Mouse (Mus musculus): Measurements from ENCODE around the gene Rasgef1c. TPM values are rescaled to one million over a fixed set of nuclear protein-coding genes. Genes with fewer than 3 reads are reported as not detected.

Rasgef1c gene
- polyA plus RNA-seq, 1 experiment from 2014 or later: not detected

DNA sequence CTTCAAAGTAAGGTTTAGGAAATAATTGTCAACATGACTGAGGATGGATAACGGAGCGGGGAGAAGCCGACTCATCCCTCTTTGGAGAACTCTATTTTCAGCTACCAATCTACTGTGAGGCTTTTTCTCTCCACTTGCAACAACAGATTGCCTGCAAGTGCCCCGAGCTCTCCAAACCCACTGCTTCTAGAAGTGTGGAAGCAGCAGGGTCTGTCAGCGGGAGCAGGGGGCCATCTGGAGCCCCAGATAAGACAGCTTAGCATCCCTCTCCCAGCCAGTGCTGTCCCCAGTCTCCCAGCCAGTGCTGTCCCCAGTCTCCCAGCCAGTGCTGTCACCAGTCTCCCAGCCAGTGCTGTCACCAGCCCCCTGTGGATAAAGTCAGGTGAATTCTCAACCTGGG, 48.2 kb downstream of the Rasgef1c start:
- Histone ChIP-seq H3K27me3 (ENCODE audit: control insufficient read depth, insufficient read depth, low read length) (no peaks in the 10 kb centered on the region), H3K9me3 (ENCODE audit: control insufficient read depth, low read length) (no peaks in the 10 kb centered on the region), H3K36me3 (ENCODE audit: control insufficient read depth, insufficient read depth, low read length) (no peaks in the 10 kb centered on the region), H3K4me1 (ENCODE audit: control insufficient read depth, insufficient read depth, low read length) (no peaks in the 10 kb centered on the region), H3K9ac (ENCODE audit: low read depth, low read length) (no peak overlapping the region), H3K4me2 (replicated peaks; ENCODE audit: low read depth, low read length) (no peak overlapping the region), H3K4me3 (ENCODE audit: low read length) (no peak overlapping the region), H3K27ac (ENCODE audit: low read depth, low read length) (no peak overlapping the region)
- ATAC-seq (ENCODE audit: low FRiP score, low TSS enrichment): no peak
- 86% methylated on average over 5 of the region's 5 CpGs for WGBS

DNA sequence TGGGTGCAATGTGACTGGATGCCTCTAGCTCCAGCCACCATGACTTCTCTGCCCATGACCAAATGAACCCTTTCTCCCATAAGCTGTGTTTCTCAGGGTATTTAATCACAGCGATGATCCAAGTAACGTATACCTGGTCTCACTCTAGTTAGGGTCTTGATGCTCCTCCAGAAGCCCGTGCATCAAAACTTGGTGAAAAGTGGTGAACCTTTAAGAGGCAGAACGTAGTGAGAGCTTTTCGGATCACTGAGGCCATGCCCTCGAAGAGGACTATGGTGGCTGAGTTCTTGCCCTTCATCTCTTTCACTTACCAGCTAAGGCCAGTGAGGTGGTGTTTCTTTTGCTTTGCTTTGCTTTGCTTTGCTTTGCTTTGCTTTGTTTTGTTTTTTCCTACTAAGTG, 52.0 kb downstream of the Rasgef1c start:
- no peak for ATAC-seq (ENCODE audit: low FRiP score, low TSS enrichment)
- Histone ChIP-seq H3K4me3 (ENCODE audit: low read length) (no peak overlapping the region), H3K4me1 (ENCODE audit: control insufficient read depth, insufficient read depth, low read length) (no peaks in the 10 kb centered on the region), H3K9ac (ENCODE audit: low read depth, low read length) (no peak overlapping the region), H3K4me2 (replicated peaks; ENCODE audit: low read depth, low read length) (no peak overlapping the region), H3K27me3 (ENCODE audit: control insufficient read depth, insufficient read depth, low read length) (peaks cover 5% of the 10 kb centered on the region; the same call in 1 of the 2 replicates), H3K36me3 (ENCODE audit: control insufficient read depth, insufficient read depth, low read length) (no peaks in the 10 kb centered on the region), H3K27ac (ENCODE audit: low read depth, low read length) (no peak overlapping the region), H3K9me3 (ENCODE audit: control insufficient read depth, low read length) (no peaks in the 10 kb centered on the region)
- WGBS: 93% methylated on average over 6 of the region's 6 CpGs

DNA sequence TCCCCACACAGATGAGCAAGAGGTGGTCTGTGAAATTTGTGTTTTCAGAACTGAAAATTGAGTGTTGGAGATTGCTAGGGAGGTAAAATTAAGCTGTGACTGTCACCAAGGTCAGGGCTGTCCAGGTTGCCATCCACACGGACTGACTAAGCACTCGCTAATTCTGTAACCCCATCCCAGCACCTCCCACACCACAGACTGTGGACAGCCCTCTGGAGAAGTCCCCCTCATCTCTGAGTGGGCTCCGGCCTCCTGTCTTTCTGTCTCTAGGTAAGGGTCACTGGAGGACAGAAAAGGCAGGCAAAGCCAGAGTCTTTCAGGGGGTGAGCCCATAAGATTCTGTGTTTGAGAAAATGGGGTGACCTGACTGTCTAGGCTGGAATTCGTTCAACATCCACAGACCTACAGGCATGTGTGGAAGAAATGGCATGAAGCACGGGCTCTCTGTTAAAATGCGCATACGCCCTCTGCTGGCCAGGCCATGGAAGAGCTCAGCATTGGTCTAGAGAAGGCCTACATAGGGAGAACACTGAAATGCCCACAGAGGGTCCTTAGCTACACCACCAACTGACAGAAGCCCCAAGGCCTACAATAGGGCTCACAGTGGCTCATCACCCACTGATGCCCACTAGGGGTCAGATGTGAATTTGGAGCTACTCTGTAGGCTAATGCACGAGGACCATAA, 54.1 kb downstream of the Rasgef1c start:
- no peak overlapping the region for H3K4me3 ChIP-seq (ENCODE audit: low read length)
- no peaks in the 10 kb centered on the region for H3K9me3 ChIP-seq (ENCODE audit: control insufficient read depth, low read length)
- H3K4me1 ChIP-seq (ENCODE audit: control insufficient read depth, insufficient read depth, low read length): no peaks in the 10 kb centered on the region
- no peaks in the 10 kb centered on the region for H3K36me3 ChIP-seq (ENCODE audit: control insufficient read depth, insufficient read depth, low read length)
- H3K4me2 ChIP-seq (replicated peaks; ENCODE audit: low read depth, low read length): no peak overlapping the region
- H3K27me3 ChIP-seq (ENCODE audit: control insufficient read depth, insufficient read depth, low read length): peaks cover 5% of the 10 kb centered on the region; the same call in 1 of the 2 replicates
- no peak overlapping the region for H3K27ac ChIP-seq (ENCODE audit: low read depth, low read length)
- WGBS: 16% methylated on average over 8 of the region's 8 CpGs
- ATAC-seq (ENCODE audit: low FRiP score, low TSS enrichment): peak; percentile 77
- no peak overlapping the region; the same call in 1 of the 2 replicates for H3K9ac ChIP-seq (ENCODE audit: low read depth, low read length)

DNA sequence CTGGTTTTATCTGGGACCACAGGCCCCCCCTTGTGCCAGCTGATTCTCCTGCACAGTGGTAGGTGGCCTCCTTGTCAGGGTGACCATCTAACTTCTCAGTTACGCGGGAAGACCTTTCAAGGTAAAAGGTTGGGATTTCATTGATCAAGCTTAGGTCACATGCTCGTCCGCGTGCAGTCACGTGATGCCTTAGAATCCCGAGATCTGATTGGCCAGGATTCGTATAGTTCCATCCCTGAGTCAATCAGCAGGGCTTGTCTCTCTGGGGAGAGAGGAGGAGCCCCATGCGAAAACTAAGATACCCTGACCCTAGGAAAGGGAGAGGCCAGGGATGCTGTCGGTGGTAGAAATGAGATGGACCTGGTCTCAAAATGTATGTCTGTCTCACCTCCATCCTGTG, 56.4 kb downstream of the Rasgef1c start:
- no peaks in the 10 kb centered on the region for H3K36me3 ChIP-seq (ENCODE audit: control insufficient read depth, insufficient read depth, low read length)
- no peak overlapping the region for H3K4me2 ChIP-seq (replicated peaks; ENCODE audit: low read depth, low read length)
- no peak overlapping the region for H3K27ac ChIP-seq (ENCODE audit: low read depth, low read length)
- H3K9me3 ChIP-seq (ENCODE audit: control insufficient read depth, low read length): no peaks in the 10 kb centered on the region
- ATAC-seq (ENCODE audit: low FRiP score, low TSS enrichment): no peak
- no peak overlapping the region for H3K9ac ChIP-seq (ENCODE audit: low read depth, low read length)
- WGBS: 84% methylated on average over 10 of the region's 10 CpGs
- H3K4me1 ChIP-seq (ENCODE audit: control insufficient read depth, insufficient read depth, low read length): no peaks in the 10 kb centered on the region
- H3K27me3 ChIP-seq (ENCODE audit: control insufficient read depth, insufficient read depth, low read length): peaks cover 5% of the 10 kb centered on the region; the same call in 1 of the 2 replicates
- H3K4me3 ChIP-seq (ENCODE audit: low read length): no peak overlapping the region

DNA sequence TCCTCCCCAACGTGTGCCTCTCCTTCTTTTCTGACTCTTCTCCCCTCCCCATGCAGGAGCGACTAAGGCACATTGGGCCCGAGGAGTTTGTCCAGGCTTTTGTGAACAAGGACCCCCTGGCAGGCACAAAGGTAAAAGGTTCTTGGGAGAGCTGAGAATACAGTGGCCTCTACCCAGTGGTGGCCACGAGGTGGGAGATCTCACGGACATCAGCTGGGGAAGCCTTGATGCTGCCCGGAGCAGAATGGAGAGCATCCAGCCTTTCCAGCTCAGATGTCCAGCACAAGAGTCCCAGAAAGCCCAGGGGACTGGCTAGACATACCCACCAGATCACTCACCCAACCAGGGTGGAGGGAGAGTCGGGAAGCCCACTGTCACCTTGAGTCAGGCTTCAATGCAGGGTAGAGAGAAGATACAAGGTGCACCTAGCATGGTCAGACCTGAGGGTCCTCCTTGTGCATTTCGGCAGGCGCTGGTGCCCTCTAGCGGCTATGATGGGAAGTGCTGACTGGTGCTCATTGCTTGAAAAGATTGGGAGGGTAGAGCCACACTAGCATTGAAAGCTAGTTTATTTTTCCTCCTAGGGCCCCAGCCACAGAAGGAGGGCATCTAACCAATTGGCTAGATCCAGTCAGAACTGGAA, 59.6 kb downstream of the Rasgef1c start:
- peak; percentile 62 for ATAC-seq (ENCODE audit: low FRiP score, low TSS enrichment)
- 41% methylated on average over 10 of the region's 10 CpGs for WGBS
- H3K27me3 ChIP-seq (ENCODE audit: control insufficient read depth, insufficient read depth, low read length): no peaks in the 10 kb centered on the region
- H3K36me3 ChIP-seq (ENCODE audit: control insufficient read depth, insufficient read depth, low read length): no peaks in the 10 kb centered on the region
- no peak overlapping the region for H3K9ac ChIP-seq (ENCODE audit: low read depth, low read length)
- H3K27ac ChIP-seq (ENCODE audit: low read depth, low read length): no peak overlapping the region
- no peak overlapping the region for H3K4me2 ChIP-seq (replicated peaks; ENCODE audit: low read depth, low read length)
- no peak overlapping the region for H3K4me3 ChIP-seq (ENCODE audit: low read length)
- H3K9me3 ChIP-seq (ENCODE audit: control insufficient read depth, low read length): no peaks in the 10 kb centered on the region
- H3K4me1 ChIP-seq (ENCODE audit: control insufficient read depth, insufficient read depth, low read length): no peaks in the 10 kb centered on the region

DNA sequence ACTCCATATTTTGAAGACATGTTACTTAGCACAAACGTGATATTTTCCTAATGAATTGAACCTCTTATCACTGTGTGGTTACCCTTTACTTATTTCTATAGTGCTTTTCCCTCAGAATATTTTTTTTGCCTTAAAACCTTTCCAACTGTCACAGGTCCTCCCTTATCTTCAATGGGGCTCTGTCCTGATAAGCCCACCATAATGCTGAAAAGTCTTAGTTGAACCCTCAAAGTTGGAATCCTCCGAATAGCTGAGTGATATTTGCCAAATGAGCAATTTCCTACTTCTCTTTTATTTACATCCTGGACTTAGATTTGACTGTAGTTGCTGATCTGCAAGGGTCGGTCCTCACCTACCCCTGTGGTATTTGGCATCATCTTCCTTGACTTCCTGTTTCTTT, 63.7 kb downstream of the Rasgef1c start:
- no peak for ATAC-seq (ENCODE audit: low FRiP score, low TSS enrichment)
- Histone ChIP-seq H3K4me1 (ENCODE audit: control insufficient read depth, insufficient read depth, low read length) (no peaks in the 10 kb centered on the region), H3K9me3 (ENCODE audit: control insufficient read depth, low read length) (no peaks in the 10 kb centered on the region), H3K4me3 (ENCODE audit: low read length) (no peak overlapping the region), H3K27ac (ENCODE audit: low read depth, low read length) (no peak overlapping the region), H3K9ac (ENCODE audit: low read depth, low read length) (no peak overlapping the region), H3K36me3 (ENCODE audit: control insufficient read depth, insufficient read depth, low read length) (no peaks in the 10 kb centered on the region), H3K27me3 (ENCODE audit: control insufficient read depth, insufficient read depth, low read length) (no peaks in the 10 kb centered on the region), H3K4me2 (replicated peaks; ENCODE audit: low read depth, low read length) (no peak overlapping the region)
- WGBS: 69% methylated on average over 3 of the region's 3 CpGs

DNA sequence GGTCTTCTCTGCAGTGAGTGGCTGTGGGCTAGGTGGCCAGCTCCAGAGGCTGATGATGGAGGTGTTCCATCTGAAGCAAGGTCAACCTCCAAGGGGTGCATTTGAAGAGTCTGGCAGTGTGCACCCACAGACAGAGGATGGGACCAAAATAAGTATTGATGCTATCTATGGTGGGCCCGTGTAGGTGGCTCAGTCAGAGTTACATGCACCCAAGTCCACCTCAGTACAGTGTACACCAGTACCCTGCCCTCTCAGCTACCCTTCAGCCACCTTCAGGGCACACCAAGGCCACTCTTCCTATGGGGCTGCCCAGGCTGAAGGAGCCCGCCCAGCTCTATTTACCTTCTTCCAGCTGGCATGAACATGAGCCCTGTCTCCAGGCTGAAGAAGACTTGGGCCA, 68.1 kb downstream of the Rasgef1c start:
- Histone ChIP-seq H3K9me3 (ENCODE audit: control insufficient read depth, low read length) (no peaks in the 10 kb centered on the region), H3K27me3 (ENCODE audit: control insufficient read depth, insufficient read depth, low read length) (no peaks in the 10 kb centered on the region), H3K4me3 (ENCODE audit: low read length) (no peak overlapping the region), H3K27ac (ENCODE audit: low read depth, low read length) (no peak overlapping the region), H3K4me1 (ENCODE audit: control insufficient read depth, insufficient read depth, low read length) (no peaks in the 10 kb centered on the region), H3K9ac (ENCODE audit: low read depth, low read length) (no peak overlapping the region), H3K4me2 (replicated peaks; ENCODE audit: low read depth, low read length) (no peak overlapping the region), H3K36me3 (ENCODE audit: control insufficient read depth, insufficient read depth, low read length) (no peaks in the 10 kb centered on the region)
- ATAC-seq (ENCODE audit: low FRiP score, low TSS enrichment): no peak
- WGBS: 95% methylated on average over 2 of the region's 2 CpGs

DNA sequence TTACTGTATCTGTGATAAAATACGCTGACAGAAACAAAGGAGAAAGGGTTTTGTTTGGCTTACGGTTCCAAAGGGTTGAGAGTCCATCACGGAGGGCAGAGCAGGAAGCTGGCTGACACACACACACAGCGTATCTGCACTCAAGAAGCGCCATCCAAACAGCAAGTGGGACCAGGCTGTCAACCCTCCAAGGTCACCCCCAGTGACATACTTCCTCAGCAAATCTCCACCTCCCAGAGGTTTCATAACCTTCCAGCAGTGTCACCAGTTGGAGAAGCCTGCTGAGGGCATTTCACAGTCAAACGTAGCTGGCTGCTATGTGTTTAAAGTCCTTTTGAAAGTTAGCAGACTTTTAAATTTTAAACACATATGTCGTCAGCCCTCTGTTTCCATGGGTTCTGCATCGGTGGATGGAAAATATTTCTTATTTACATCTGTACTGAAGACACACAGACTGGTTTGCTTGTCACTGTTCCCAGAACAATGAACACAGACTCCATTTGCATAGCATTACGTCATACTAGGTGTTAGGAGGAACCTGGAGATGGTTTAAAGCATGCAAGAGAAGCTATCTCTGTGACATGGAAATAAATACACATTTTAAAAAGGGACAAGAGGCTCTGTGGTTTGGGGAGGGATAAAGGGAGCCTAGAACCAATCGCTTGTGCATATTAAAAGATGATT, 72.2 kb downstream of the Rasgef1c start:
- Histone ChIP-seq H3K27me3 (ENCODE audit: control insufficient read depth, insufficient read depth, low read length) (no peaks in the 10 kb centered on the region), H3K4me3 (ENCODE audit: low read length) (no peak overlapping the region), H3K36me3 (ENCODE audit: control insufficient read depth, insufficient read depth, low read length) (no peaks in the 10 kb centered on the region), H3K4me1 (ENCODE audit: control insufficient read depth, insufficient read depth, low read length) (no peaks in the 10 kb centered on the region), H3K9me3 (ENCODE audit: control insufficient read depth, low read length) (no peaks in the 10 kb centered on the region), H3K4me2 (replicated peaks; ENCODE audit: low read depth, low read length) (no peak overlapping the region), H3K27ac (ENCODE audit: low read depth, low read length) (no peak overlapping the region), H3K9ac (ENCODE audit: low read depth, low read length) (no peak overlapping the region)
- no peak for ATAC-seq (ENCODE audit: low FRiP score, low TSS enrichment)
- WGBS: 86% methylated on average over 10 of the region's 10 CpGs

DNA sequence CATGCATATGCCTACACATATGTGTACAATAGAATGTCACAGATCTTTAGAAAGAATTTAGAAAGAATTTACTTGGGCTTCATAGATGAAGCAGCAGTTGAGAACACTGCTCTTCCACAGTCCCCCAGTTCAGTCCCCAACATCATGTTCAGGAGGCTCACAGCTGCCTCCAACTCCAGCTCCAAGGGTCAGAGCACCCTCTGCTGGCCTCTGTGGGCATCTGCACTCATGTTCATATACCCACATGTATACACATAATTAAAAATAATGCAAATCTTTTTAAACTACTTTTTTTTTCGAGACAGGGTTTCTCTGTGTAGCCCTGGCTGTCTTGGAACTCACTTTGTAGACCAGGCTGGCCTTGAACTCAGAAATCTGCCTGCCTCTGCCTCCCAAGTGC, 73.0 kb downstream of the Rasgef1c start:
- Histone ChIP-seq H3K9me3 (ENCODE audit: control insufficient read depth, low read length) (no peaks in the 10 kb centered on the region), H3K27ac (ENCODE audit: low read depth, low read length) (no peak overlapping the region), H3K4me1 (ENCODE audit: control insufficient read depth, insufficient read depth, low read length) (no peaks in the 10 kb centered on the region), H3K4me2 (replicated peaks; ENCODE audit: low read depth, low read length) (no peak overlapping the region), H3K27me3 (ENCODE audit: control insufficient read depth, insufficient read depth, low read length) (no peaks in the 10 kb centered on the region), H3K4me3 (ENCODE audit: low read length) (no peak overlapping the region), H3K36me3 (ENCODE audit: control insufficient read depth, insufficient read depth, low read length) (no peaks in the 10 kb centered on the region), H3K9ac (ENCODE audit: low read depth, low read length) (no peak overlapping the region)
- no peak for ATAC-seq (ENCODE audit: low FRiP score, low TSS enrichment)
- WGBS: 66% methylated on average over 1 of the region's 1 CpGs
